Mouse (Mus musculus): ENCODE measurements around the gene Gpn3.
A peak's percentile ranks its signal among the peaks of the same experiment; 100 is the strongest.

DNA sequence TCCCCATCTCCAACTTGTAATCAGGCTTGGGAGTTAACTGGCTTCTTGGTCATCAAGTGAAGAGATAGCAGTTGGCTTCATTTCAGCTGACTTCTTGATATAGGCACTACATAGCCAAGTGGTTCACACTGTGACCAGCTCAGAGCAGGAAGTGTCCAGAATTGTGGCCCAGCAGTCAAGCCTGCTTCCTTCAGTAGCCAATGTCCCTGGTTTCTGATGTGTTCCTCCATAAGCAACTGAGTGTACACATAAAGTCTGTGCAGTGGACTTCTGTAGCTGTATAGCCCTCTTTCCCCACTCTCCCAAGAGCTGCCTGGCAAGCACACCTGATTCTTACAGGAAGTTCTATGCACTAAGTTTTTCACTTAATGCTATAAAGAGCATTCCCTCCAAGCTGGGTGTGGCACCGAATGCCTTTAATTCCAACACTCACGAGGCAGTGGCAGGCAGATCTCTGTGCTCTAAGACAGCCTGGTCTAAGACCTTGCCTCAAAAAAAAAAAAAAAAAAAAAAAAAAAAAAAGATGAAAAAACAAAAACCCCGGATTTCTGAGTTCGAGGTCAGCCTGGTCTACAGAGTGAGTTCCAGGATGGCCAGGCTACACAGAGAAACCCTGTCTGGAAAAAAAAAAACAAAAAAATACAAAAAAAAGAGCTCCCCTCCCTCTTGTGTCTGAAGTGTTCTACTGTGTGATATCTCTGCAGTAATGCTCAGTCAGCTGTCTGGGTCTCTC is 5.6 kb downstream of the Gpn3 start:
- TF ChIP-seq CHD2 (IDR thresholded peaks at IDR 0.05; ENCODE audit: low read depth, low read length): no peak
- TF ChIP-seq MAFK (IDR thresholded peaks at IDR 0.05; ENCODE audit: insufficient read depth, low read depth, low read length): no peak
- peak; percentile 87 for TF ChIP-seq ZNF384 (IDR thresholded peaks at IDR 0.05; ENCODE audit: low read depth, low read length)

Measured in ES-E14 (cell line).